Mouse (Mus musculus) stomach, embryonic 15.5 days (tissue): ENCODE measurements around the gene 1700088E04Rik. TPM values are rescaled to one million over a fixed set of nuclear protein-coding genes. Genes with fewer than 3 reads are reported as not detected.

Experiments
- ATAC-seq: fragments of 200-750 bp; cut with Nextera tagmentation; 2 replicates; pipeline ENCODE4 v1.8.0; 2017; ENCODE audit warnings: low read depth, moderate number of reproducible peaks, moderate TSS enrichment; ENCODE audit not compliant: insufficient read depth, low FRiP score
- H3K27ac ChIP-seq: fragments of 300-500 bp; sonication (generic); 2 replicates; pipeline ENCODE4 v1.5.1; 2015; ENCODE audit warnings: mild to moderate bottlenecking, inconsistent platforms
- H3K27me3 ChIP-seq: fragments of 300-500 bp; sonication (generic); replicated peaks from 2 replicates; pipeline ENCODE4 v1.6.1; 2015; ENCODE audit warnings: inconsistent platforms
- H3K36me3 ChIP-seq: fragments of 300-500 bp; sonication (generic); 2 replicates; pipeline ENCODE4 v1.6.1; 2015; ENCODE audit warnings: inconsistent platforms
- H3K4me1 ChIP-seq: fragments of 300-500 bp; sonication (generic); 2 replicates; pipeline ENCODE4 v1.6.1; 2015; ENCODE audit warnings: inconsistent platforms
- H3K4me2 ChIP-seq: fragments of 300-500 bp; sonication (generic); 2 replicates; pipeline ENCODE4 v1.6.1; 2015; ENCODE audit warnings: mild to moderate bottlenecking, inconsistent platforms
- H3K4me3 ChIP-seq: fragments of 300-500 bp; sonication (generic); replicated peaks from 2 replicates; pipeline ENCODE4 v1.5.1; 2015; ENCODE audit warnings: inconsistent platforms
- H3K9ac ChIP-seq: fragments of 300-500 bp; sonication (generic); 2 replicates; pipeline ENCODE4 v1.6.1; 2015; ENCODE audit warnings: inconsistent platforms
- H3K9me3 ChIP-seq: fragments of 300-500 bp; sonication (generic); 2 replicates; pipeline ENCODE4 v1.6.1; 2016; ENCODE audit warnings: inconsistent platforms
- WGBS: fragments of 180-500 bp; shearing (Covaris S2); methylation state at CpG from one replicate; pipeline ENCODE4 v1.1.7; 2015; 5-methylcytosine and 5-hydroxymethylcytosine counted together
- polyA plus RNA-seq: library from polyadenylated mRNA; unstranded; fragments of >200 nt; fragmentation: Nextera tagmentation; extraction: Ambion mirVana; gene quantifications from 2 replicates; pipeline ENCODE4 v1.2.1, GENCODE M21; 2015

Gene 1700088E04Rik
- polyA plus RNA-seq, 1 experiment from 2014 or later, result 6.7 TPM

DNA sequence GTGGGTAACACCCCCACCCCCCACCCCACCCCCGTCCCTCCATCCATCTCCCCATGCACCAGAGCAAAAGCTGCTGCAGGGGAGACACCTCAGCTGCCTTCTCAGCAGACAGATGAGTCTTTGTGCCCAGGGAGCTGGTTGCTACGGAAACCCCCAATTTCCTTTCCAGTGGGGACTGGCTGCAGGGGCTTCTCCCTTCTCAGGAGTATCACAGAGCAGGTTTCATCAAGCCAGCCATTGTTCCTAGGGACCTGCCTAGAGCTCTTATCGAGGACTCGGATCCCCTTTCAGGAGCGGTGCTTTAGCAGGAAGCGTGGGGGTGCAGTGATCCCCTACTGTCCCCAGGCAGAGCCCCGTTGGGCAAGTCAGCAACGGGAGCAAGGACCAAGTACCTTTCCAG lies 10.8 kb upstream of the 1700088E04Rik start:
- ATAC-seq, result no peak
- no peak overlapping the region for H3K4me2 ChIP-seq
- WGBS, result 79% methylated on average over 8 of the region's 8 CpGs
- H3K9ac ChIP-seq, result no peak overlapping the region
- no peaks in the 10 kb centered on the region for H3K27me3 ChIP-seq
- 0 out of 2 replicates have a peak overlapping the region, but pooled peaks have one; percentile 35 for H3K27ac ChIP-seq
- no peak overlapping the region for H3K4me3 ChIP-seq
- H3K4me1 ChIP-seq, result 0 out of 2 replicates have a peak, but pooled peaks cover 2% of the 10 kb centered on the region
- H3K36me3 ChIP-seq, result peaks cover 24% of the 10 kb centered on the region
- H3K9me3 ChIP-seq, result no peaks in the 10 kb centered on the region

DNA sequence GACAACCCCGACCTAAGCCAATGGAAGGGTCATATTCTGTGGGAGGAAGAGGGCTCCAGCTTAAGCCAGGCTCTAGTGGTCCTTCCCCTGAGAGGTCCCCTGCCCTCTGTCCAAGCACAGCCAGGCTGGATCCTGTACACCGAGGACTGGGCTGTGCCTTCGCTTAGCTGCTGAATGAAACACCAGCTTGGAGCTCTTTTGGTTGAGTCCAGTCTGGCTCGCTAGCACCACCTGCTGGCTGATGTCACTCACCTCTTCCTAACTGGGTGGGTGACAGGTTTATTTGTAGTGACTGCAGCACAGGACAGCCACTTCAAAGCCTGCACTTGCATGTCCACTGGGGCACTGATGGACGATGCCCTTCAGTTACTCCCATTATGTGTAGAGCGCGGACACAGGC lies 7.5 kb upstream of the 1700088E04Rik start:
- Histone ChIP-seq H3K4me2 (no peak overlapping the region), H3K27ac (no peak overlapping the region), H3K27me3 (no peaks in the 10 kb centered on the region), H3K9ac (no peak overlapping the region), H3K4me3 (no peak overlapping the region), H3K4me1 (0 out of 2 replicates have a peak, but pooled peaks cover 2% of the 10 kb centered on the region), H3K9me3 (no peaks in the 10 kb centered on the region), H3K36me3 (peaks cover 45% of the 10 kb centered on the region)
- 48% methylated on average over 7 of the region's 7 CpGs for WGBS
- peak; percentile 47; the same call in 1 of the 2 replicates for ATAC-seq

DNA sequence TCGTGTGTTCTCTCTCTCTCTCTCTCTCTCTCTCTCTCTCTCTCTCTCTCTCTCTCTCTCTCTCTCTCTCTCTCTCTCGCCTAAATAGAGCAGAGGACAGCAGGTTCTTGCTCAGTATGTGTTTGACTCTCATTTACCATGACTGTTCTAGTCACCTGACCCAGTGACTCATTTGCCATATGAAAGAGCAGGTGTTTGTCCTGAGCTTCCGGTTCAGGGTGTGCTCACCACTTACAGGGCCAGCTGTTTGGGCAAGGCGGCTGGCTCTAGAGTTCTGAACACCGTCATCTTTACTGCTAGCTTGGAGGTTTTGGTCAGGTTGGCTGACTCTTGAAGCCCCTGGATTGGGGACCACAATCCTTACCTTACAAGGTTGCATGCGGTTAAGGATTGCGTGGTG lies 4.5 kb upstream of the 1700088E04Rik start:
- H3K4me1 ChIP-seq, result peaks cover 9% of the 10 kb centered on the region; the same call in 1 of the 2 replicates
- H3K9ac ChIP-seq, result no peak overlapping the region
- H3K36me3 ChIP-seq, result peaks cover 41% of the 10 kb centered on the region
- H3K9me3 ChIP-seq, result no peaks in the 10 kb centered on the region
- ATAC-seq, result no peak
- H3K27ac ChIP-seq, result no peak overlapping the region
- 81% methylated on average over 7 of the region's 7 CpGs for WGBS
- no peak overlapping the region for H3K4me2 ChIP-seq
- H3K4me3 ChIP-seq, result no peak overlapping the region
- H3K27me3 ChIP-seq, result no peaks in the 10 kb centered on the region

DNA sequence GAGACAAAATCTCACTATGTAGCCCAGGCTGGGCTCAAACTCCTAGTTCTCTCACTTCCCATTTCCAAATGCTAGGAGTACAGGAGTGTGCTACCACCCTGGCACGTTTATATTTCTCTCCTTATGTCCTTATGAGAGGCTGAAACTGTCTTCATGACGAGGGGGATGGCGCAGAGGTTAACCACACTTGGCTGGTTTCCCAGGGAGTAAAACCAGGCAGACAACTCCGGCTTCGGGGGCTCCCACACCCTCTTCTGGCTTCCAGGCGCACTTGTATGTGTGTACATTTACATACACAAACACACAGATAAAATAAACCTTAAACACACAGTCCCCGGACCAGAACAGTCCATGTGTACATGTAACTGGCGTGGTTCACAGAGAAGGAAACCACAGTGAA lies 3.0 kb upstream of the 1700088E04Rik start:
- peaks cover 30% of the 10 kb centered on the region for H3K36me3 ChIP-seq
- no peaks in the 10 kb centered on the region for H3K27me3 ChIP-seq
- H3K9ac ChIP-seq, result no peak overlapping the region
- H3K9me3 ChIP-seq, result no peaks in the 10 kb centered on the region
- 50% methylated on average over 8 of the region's 8 CpGs for WGBS
- H3K27ac ChIP-seq, result peak overlapping the region; percentile 6; the same call in 1 of the 2 replicates
- H3K4me2 ChIP-seq, result no peak overlapping the region
- H3K4me1 ChIP-seq, result peaks cover 12% of the 10 kb centered on the region; the same call in 1 of the 2 replicates
- H3K4me3 ChIP-seq, result no peak overlapping the region
- ATAC-seq, result no peak

DNA sequence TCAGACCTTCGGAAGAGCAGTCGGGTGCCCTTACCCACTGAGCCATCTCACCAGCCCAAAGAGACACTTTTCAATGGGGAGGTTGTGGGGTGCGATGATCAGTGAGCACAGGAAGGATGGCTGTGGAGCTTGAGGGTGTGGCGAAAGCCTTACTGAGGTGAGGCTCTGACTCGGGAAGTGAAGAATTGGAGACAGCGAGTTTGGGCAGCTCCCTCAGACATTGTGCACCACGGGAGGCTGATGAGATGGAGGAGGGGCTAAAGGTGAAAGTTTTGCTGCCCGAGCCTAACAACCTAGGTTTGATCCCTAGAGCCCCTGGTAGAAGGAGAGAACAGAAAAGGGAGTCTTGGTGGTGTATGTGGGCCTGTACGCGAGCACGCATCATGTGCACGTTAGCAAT lies 2.3 kb upstream of the 1700088E04Rik start:
- Histone ChIP-seq H3K27ac (no peak overlapping the region), H3K27me3 (no peaks in the 10 kb centered on the region), H3K4me1 (peaks cover 12% of the 10 kb centered on the region; the same call in 1 of the 2 replicates), H3K9me3 (no peaks in the 10 kb centered on the region), H3K4me3 (no peak overlapping the region), H3K9ac (no peak overlapping the region), H3K4me2 (no peak overlapping the region), H3K36me3 (peaks cover 30% of the 10 kb centered on the region)
- 80% methylated on average over 12 of the region's 12 CpGs for WGBS
- ATAC-seq, result no peak

DNA sequence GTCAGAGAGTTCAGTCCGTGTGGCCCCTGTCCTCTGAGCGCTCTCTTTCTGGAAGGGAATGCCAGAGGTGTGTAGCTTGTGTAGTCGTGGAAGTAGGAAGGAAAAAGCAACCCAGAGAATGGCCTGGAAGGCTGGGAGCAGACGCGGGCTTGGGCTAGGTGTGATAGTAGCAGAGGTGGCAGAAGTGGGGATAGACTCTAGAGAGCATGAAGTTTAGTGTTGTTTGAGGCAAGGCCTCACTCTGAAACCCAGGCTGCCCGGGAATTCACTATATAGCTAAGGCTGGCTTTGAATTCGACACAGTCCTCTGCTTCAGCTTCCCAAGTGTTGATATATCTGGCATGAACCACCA lies 489 bp upstream of the 1700088E04Rik start:
- under 1% methylated on average over 7 of the region's 7 CpGs for WGBS

DNA sequence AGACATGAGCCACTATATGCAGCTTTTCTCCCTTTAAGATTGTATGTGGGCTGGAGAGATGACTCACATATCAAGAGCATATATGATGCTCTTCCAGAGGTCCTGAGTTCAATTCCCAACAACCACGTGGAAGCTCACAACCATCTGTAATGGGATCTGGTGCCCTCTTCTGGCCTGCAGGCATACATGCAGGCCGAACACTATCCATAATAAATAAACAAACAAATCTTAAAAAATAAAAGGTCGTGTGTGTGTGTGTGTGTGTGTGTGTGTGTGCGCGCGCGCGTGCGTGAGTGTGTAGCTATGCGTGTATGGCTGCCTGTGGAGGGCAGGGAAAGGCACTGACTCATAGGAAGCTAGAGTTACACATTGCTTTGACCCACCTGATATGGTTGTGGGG lies 1.4 kb downstream of the 1700088E04Rik start:
- H3K9ac ChIP-seq, result no peak overlapping the region
- H3K27ac ChIP-seq, result no peak overlapping the region
- WGBS, result 55% methylated on average over 10 of the region's 10 CpGs
- H3K4me2 ChIP-seq, result no peak overlapping the region
- no peak for ATAC-seq
- no peaks in the 10 kb centered on the region for H3K27me3 ChIP-seq
- peaks cover 6% of the 10 kb centered on the region; the same call in 1 of the 2 replicates for H3K36me3 ChIP-seq
- no peak overlapping the region for H3K4me3 ChIP-seq
- H3K4me1 ChIP-seq, result peaks cover 12% of the 10 kb centered on the region; the same call in 1 of the 2 replicates
- H3K9me3 ChIP-seq, result no peaks in the 10 kb centered on the region

More for the DNA sequence above, 489 bp upstream of the 1700088E04Rik start:
- Histone ChIP-seq H3K9ac (peak overlapping the region; percentile 93), H3K9me3 (no peaks in the 10 kb centered on the region), H3K27ac (0 out of 2 replicates have a peak overlapping the region, but pooled peaks have one; percentile 35), H3K4me2 (peak overlapping the region; percentile 97), H3K4me3 (peak overlapping the region; percentile 98), H3K36me3 (peaks cover 18% of the 10 kb centered on the region), H3K27me3 (no peaks in the 10 kb centered on the region), H3K4me1 (peaks cover 12% of the 10 kb centered on the region; the same call in 1 of the 2 replicates)
- ATAC-seq, result no peak

DNA sequence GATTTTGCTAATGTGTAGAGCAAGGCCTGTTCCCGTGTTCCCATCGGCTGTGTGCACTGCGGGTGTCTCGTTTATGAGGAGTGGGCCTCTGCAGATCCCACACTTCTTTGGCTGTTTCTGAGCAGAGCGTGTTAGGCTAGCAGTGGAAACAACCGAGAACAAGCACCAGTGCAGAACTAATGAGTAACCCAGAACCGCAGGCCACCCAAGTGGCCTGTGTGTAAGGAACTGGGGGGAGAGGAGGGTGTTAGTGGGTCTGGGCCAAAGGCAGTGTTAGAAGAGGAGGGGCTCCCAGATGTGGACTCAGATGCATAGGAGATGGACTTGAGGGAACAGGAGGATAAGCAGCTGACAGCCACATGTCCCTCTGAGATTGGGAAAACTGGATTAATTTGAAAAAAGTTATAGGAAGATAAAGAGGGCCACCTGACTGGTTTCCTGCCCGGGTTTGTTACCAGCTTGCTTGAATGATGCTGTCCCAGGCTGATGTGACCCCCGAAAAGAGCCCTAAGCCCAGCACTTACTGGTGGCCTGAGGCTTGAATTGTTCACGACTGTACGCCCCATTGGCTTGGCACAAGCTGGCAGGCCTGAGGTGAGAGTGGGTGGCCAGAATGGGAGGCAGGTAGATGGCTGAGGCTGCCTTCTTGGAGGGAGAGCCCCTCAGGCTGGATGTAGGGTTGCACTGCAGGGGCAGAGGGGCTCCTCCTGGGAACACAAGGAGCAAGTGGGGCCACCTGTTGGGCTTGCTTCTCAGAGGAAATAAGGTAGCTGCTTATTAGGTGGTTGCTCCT lies 5.1 kb downstream of the 1700088E04Rik start:
- Histone ChIP-seq H3K36me3 (peaks cover 8% of the 10 kb centered on the region; the same call in 1 of the 2 replicates), H3K4me3 (no peak overlapping the region), H3K4me2 (no peak overlapping the region), H3K4me1 (peaks cover 5% of the 10 kb centered on the region; the same call in 1 of the 2 replicates), H3K9ac (no peak overlapping the region), H3K27me3 (no peaks in the 10 kb centered on the region), H3K27ac (no peak overlapping the region), H3K9me3 (no peaks in the 10 kb centered on the region)
- WGBS, result 61% methylated on average over 11 of the region's 11 CpGs
- ATAC-seq, result no peak

DNA sequence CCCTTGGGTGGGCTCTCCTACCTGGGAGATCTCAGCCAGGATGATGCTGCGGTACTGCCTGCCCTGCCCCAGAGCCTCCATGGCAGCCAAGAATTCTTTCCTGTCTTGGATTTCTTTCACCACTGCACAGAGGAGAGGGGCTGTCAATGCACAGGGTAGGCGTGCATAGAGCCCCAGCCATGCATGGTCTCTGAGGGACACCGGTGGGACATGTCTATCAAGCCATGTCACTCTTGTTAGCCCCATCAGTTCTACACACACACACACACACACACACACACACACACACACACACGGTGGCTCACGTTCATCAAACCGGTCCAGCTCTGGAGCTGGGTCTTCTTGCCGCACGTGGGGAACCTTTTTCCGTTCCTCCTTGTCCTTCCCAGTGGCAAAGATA lies 5.7 kb downstream of the 1700088E04Rik start:
- Histone ChIP-seq H3K4me1 (peaks cover 1% of the 10 kb centered on the region; the same call in 1 of the 2 replicates), H3K9ac (no peak overlapping the region), H3K9me3 (no peaks in the 10 kb centered on the region), H3K27me3 (no peaks in the 10 kb centered on the region), H3K36me3 (peaks cover 10% of the 10 kb centered on the region), H3K27ac (no peak overlapping the region), H3K4me3 (no peak overlapping the region), H3K4me2 (no peak overlapping the region)
- ATAC-seq, result no peak
- WGBS, result 70% methylated on average over 9 of the region's 9 CpGs

DNA sequence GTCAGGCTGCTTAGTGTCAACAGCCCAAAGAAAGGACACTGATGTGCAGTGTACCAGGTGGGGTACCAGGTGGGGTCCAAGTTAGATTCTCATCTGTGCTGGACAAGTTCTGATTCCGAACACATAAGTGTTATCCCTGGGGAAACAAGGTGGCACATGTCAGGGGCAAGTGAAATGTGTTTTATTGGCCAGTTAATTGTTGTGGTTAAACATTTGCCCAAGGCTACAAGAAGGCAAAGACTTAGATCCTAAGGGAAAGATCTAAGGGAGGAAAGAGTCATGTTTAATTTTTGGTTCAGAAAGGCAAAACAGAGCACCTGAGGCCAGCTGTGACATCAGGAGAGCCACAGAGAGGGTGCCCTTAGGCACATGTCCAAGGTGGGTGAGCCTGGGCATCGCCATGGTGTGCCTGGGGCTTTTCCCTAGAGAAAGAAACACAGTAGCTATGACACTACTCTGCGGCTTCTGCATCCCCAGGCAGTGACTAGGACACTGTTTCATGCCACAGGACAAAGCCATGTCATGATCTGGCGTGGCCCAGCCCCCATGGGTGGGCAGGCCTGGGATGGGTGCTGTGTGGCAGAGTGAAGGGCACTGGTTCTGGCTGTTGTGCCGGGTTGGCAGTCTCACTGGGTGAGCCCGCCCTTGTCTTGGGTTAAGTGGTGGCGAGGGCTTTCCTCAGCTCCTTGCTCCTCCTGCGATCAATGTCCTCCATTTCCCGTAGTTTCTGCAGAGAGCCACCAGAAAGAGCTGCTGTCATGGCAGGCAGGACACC lies 6.4 kb downstream of the 1700088E04Rik start:
- no peak overlapping the region for H3K9ac ChIP-seq
- no peaks in the 10 kb centered on the region for H3K27me3 ChIP-seq
- no peak overlapping the region for H3K27ac ChIP-seq
- H3K4me1 ChIP-seq, result no peaks in the 10 kb centered on the region
- H3K4me3 ChIP-seq, result no peak overlapping the region
- no peak for ATAC-seq
- 84% methylated on average over 9 of the region's 9 CpGs for WGBS
- H3K36me3 ChIP-seq, result peaks cover 16% of the 10 kb centered on the region
- no peak overlapping the region for H3K4me2 ChIP-seq
- no peaks in the 10 kb centered on the region for H3K9me3 ChIP-seq

DNA sequence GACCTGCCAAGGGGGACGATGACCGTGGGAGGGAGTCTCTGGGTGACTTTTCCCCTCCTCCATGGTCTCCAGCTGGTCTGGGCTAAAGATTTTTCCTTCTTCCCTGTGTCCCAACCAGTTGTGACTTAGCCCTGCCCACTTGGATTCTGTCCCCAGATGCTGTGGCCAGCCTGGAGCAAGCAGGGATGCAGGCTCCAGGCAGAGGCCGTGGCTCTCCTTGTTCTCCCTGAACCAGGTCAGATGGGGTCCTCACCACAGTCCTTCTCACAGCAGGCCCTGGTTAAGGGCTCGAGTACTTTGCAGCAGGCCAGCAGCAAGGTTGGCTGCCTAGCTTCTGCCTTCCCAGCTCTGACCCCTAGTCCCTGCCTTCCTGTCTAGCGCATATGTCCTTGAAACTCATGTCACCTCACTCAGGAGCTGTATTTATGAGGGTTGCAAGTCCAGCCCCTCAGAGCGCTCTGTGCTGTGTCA lies 7.8 kb downstream of the 1700088E04Rik start:
- no peak overlapping the region for H3K9ac ChIP-seq
- no peaks in the 10 kb centered on the region for H3K4me1 ChIP-seq
- H3K27me3 ChIP-seq, result no peaks in the 10 kb centered on the region
- no peak for ATAC-seq
- peaks cover 26% of the 10 kb centered on the region for H3K36me3 ChIP-seq
- H3K9me3 ChIP-seq, result no peaks in the 10 kb centered on the region
- no peak overlapping the region for H3K4me3 ChIP-seq
- no peak overlapping the region for H3K27ac ChIP-seq
- WGBS, result 79% methylated on average over 6 of the region's 6 CpGs
- no peak overlapping the region for H3K4me2 ChIP-seq

DNA sequence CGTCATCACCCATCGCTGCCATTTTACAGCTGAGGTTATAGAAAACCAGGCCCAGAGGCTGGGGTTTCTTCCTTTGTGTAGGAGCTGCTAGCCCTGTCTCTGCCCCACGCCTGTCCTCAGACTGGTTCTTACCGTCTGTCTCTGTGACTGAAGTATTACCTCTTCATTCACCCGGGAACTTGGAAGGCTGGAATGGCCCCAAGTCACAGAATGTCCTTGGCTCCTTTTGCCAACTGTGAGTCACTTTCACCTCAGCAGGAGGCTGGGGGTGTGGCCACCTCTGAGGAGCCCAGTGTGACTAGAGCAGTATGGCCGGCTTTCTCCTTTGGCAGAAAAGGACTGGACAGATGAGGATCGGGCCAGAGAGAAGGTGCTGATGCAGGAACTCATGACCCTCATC lies 9.6 kb downstream of the 1700088E04Rik start:
- no peaks in the 10 kb centered on the region for H3K4me1 ChIP-seq
- no peak overlapping the region for H3K9ac ChIP-seq
- whole genome bisulfite sequencing, result 61% methylated on average over 7 of the region's 7 CpGs
- no peaks in the 10 kb centered on the region for H3K27me3 ChIP-seq
- no peak overlapping the region for H3K4me2 ChIP-seq
- H3K9me3 ChIP-seq, result no peaks in the 10 kb centered on the region
- H3K4me3 ChIP-seq, result no peak overlapping the region
- ATAC-seq, result no peak
- H3K27ac ChIP-seq, result 0 out of 2 replicates have a peak overlapping the region, but pooled peaks have one; percentile 16
- H3K36me3 ChIP-seq, result peaks cover 42% of the 10 kb centered on the region
